Mouse (Mus musculus) MEL (cell line): ENCODE measurements around the gene Egfl7. TPM values are rescaled to one million over a fixed set of nuclear protein-coding genes. Genes with fewer than 3 reads are reported as not detected.
A peak's percentile ranks its signal among the peaks of the same experiment; 100 is the strongest.

Experiments used
- DNase-seq: peaks from one replicate; pipeline ENCODE4 v3.0.0; 2011; ENCODE audit warnings: low read depth, low spot score
- H3K27ac ChIP-seq: 2 replicates; pipeline ENCODE4 v1.5.1; 2012; ENCODE audit warnings: low read depth, mild to moderate bottlenecking, control low read depth, low read length, moderate library complexity; ENCODE audit not compliant: control insufficient read depth
- H3K27me3 ChIP-seq, 2 experiments: fragments of 150-350 bp in 1 of 2; sonication (generic) in 1 of 2; 2 replicates each; pipeline ENCODE4 v1.6.1; 2012; ENCODE audit warnings: low read length in 2 of 2, mild to moderate bottlenecking in 2 of 2, improper control_type of control experiment in 1 of 2, moderate library complexity in 1 of 2; ENCODE audit not compliant: insufficient read depth in 2 of 2, control insufficient read depth in 1 of 2
- H3K36me3 ChIP-seq, 2 experiments: 2 replicates each; pipeline ENCODE4 v1.6.1; 2012 to 2014; ENCODE audit warnings: low read length in 2 of 2, improper control_type of control experiment in 1 of 2, inconsistent platforms in 1 of 2, mild to moderate bottlenecking in 1 of 2; ENCODE audit not compliant: insufficient read depth in 2 of 2, control insufficient read depth in 1 of 2
- H3K4me1 ChIP-seq, 2 experiments: fragments of 150-350 bp in 1 of 2; sonication (generic) in 1 of 2; 2 replicates each; pipeline ENCODE4 v1.6.1; 2012; ENCODE audit warnings: low read length in 2 of 2, improper control_type of control experiment in 1 of 2, mild to moderate bottlenecking in 1 of 2; ENCODE audit not compliant: insufficient read depth in 2 of 2, control insufficient read depth in 1 of 2
- H3K4me3 ChIP-seq, 2 experiments: fragments of 150-350 bp in 1 of 2; sonication (generic) in 1 of 2; 2 replicates each; pipeline ENCODE4 v1.5.1; 2012; ENCODE audit warnings: low read depth in 2 of 2, low read length in 2 of 2, mild to moderate bottlenecking in 2 of 2, moderate library complexity in 2 of 2, control low read depth in 1 of 2, improper control_type of control experiment in 1 of 2; ENCODE audit not compliant: control insufficient read depth in 1 of 2, insufficient read depth in 1 of 2
- H3K79me2 ChIP-seq: 2 replicates; pipeline ENCODE4 v1.6.1; 2012; ENCODE audit warnings: mild to moderate bottlenecking, low read length, moderate library complexity; ENCODE audit not compliant: control insufficient read depth, poor library complexity, insufficient read depth
- H3K9ac ChIP-seq: 2 replicates; pipeline ENCODE4 v1.6.1; 2012; ENCODE audit warnings: low read depth, mild to moderate bottlenecking, control low read depth, low read length, moderate library complexity; ENCODE audit not compliant: control insufficient read depth, poor library complexity, severe bottlenecking
- H3K9me3 ChIP-seq: fragments of 150-350 bp; sonication (generic); replicated peaks from 2 replicates; pipeline ENCODE4 v1.6.1; 2012; ENCODE audit warnings: mild to moderate bottlenecking, low read length, improper control_type of control experiment, moderate library complexity; ENCODE audit not compliant: insufficient read depth
- CHD2 ChIP-seq: IDR thresholded peaks from 2 replicates; pipeline ENCODE4 v1.6.1; 2011; ENCODE audit warnings: low read length, improper control_type of control experiment
- E2F4 ChIP-seq: IDR thresholded peaks from 2 replicates; pipeline ENCODE4 v1.6.1; 2011; ENCODE audit warnings: low read depth, low read length, improper control_type of control experiment, borderline replicate concordance
- EP300 ChIP-seq, 2 experiments: IDR thresholded peaks; 2 replicates each; pipeline ENCODE4 v1.6.1; 2011; ENCODE audit warnings: improper control_type of control experiment in 2 of 2, low read length in 2 of 2, low read depth in 1 of 2, mild to moderate bottlenecking in 1 of 2
- GATA1 ChIP-seq: IDR thresholded peaks from 2 replicates; pipeline ENCODE4 v1.6.1; 2011; ENCODE audit warnings: low read depth, low read length, improper control_type of control experiment
- HCFC1 ChIP-seq: IDR thresholded peaks from 2 replicates; pipeline ENCODE4 v1.6.1; 2012; ENCODE audit warnings: low read depth, mild to moderate bottlenecking, inconsistent platforms, low read length, improper control_type of control experiment, moderate library complexity
- MAZ ChIP-seq: IDR thresholded peaks from 2 replicates; pipeline ENCODE4 v1.6.1; 2012; ENCODE audit warnings: low read depth, mild to moderate bottlenecking, inconsistent platforms, low read length, improper control_type of control experiment
- MEF2A ChIP-seq: IDR thresholded peaks from 2 replicates; pipeline ENCODE4 v1.6.1; 2014; ENCODE audit warnings: low read depth, mild to moderate bottlenecking, inconsistent platforms, low read length, improper control_type of control experiment; ENCODE audit not compliant: poor library complexity, insufficient replicate concordance, severe bottlenecking; ENCODE audit errors: extremely low read depth
- MXI1 ChIP-seq: IDR thresholded peaks from 2 replicates; pipeline ENCODE4 v1.6.1; 2011; ENCODE audit warnings: mild to moderate bottlenecking, low read depth, low read length, improper control_type of control experiment
- MYC ChIP-seq: IDR thresholded peaks from 2 replicates; pipeline ENCODE4 v1.6.1; 2011; ENCODE audit warnings: low read depth, mild to moderate bottlenecking, low read length, improper control_type of control experiment, moderate library complexity
- POLR2AphosphoS2 ChIP-seq: IDR thresholded peaks from 2 replicates; pipeline ENCODE4 v1.6.1; 2011; ENCODE audit warnings: low read length, improper control_type of control experiment
- POLR2AphosphoS5 ChIP-seq: IDR thresholded peaks from 2 replicates; pipeline ENCODE4 v1.6.1; 2012; ENCODE audit warnings: low read depth, borderline replicate concordance, mild to moderate bottlenecking, inconsistent platforms, low read length, moderate library complexity, mixed read lengths
- RCOR1 ChIP-seq: IDR thresholded peaks from 2 replicates; pipeline ENCODE4 v1.6.1; 2012; ENCODE audit warnings: low read depth, mild to moderate bottlenecking, inconsistent platforms, low read length, improper control_type of control experiment
- SIN3A ChIP-seq: IDR thresholded peaks from 2 replicates; pipeline ENCODE4 v1.6.1; 2012; ENCODE audit warnings: low read length, improper control_type of control experiment, inconsistent platforms
- SMC3 ChIP-seq: IDR thresholded peaks from 2 replicates; pipeline ENCODE4 v1.6.1; 2011; ENCODE audit warnings: low read depth, low read length, improper control_type of control experiment
- TAL1 ChIP-seq: IDR thresholded peaks from 2 replicates; pipeline ENCODE4 v1.6.1; 2012; ENCODE audit warnings: mild to moderate bottlenecking, inconsistent platforms, low read length, moderate library complexity, mixed read lengths
- TCF12 ChIP-seq: IDR thresholded peaks from 2 replicates; pipeline ENCODE4 v1.6.1; 2014; ENCODE audit warnings: low read depth, mild to moderate bottlenecking, inconsistent platforms, low read length, improper control_type of control experiment, moderate library complexity
- ZKSCAN1 ChIP-seq: IDR thresholded peaks from 2 replicates; pipeline ENCODE4 v1.6.1; 2012; ENCODE audit warnings: low read depth, mild to moderate bottlenecking, inconsistent platforms, low read length, improper control_type of control experiment, moderate library complexity
- ZMIZ1 ChIP-seq: IDR thresholded peaks from 2 replicates; pipeline ENCODE4 v1.6.1; 2012; ENCODE audit warnings: low read depth, mild to moderate bottlenecking, inconsistent platforms, low read length, improper control_type of control experiment, moderate library complexity
- ZNF384 ChIP-seq: IDR thresholded peaks from 2 replicates; pipeline ENCODE4 v1.6.1; 2012; ENCODE audit warnings: low read depth, mild to moderate bottlenecking, inconsistent platforms, low read length, improper control_type of control experiment
- polyA plus RNA-seq, 2 experiments: library from polyadenylated mRNA; stranded (reverse) in 1 of 2; unstranded in 1 of 2; fragments of >175 nt in 1 of 2; fragments of >200 nt in 1 of 2; gene quantifications; 2 replicates each; pipeline versions ENCODE4 v1.2.1 to v1.2.4; 2012; ENCODE audit warnings: low replicate concordance in 2 of 2, low read depth in 1 of 2; ENCODE audit not compliant: insufficient read length in 2 of 2, insufficient read depth in 1 of 2, missing spikeins in 1 of 2
- total RNA-seq: library from RNA; depleted of rRNA; stranded (reverse); fragments of 300-350 nt; gene quantifications from 2 replicates; pipeline ENCODE4 v1.2.3, GENCODE M21; 2012

Gene Egfl7
- total and polyA plus RNA-seq, 3 experiments = 73.9 to 125 TPM; not detected in 1

DNA sequence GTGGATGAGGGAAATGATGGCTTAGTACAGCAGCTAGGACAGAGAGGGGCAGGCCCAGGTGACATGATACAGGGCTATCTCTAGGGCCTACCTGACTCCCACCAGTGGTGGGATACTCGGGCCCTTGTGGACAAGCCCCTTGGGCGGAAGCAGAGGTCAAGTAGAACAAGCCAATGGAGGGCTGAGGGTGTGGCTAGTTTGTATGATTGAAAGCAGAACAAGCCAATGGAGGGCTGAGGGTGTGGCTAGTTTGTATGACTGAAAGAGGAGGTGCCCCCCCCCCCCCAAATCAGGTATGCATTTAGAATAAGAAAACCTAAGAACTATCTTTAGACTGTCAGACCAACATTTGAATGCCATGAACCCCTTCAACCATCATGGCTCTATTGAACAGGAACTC is 2.4 kb downstream of the Egfl7 start:
- peak; percentile 63 for DNase-seq
- no peak overlapping the region for H3K27ac ChIP-seq

DNA sequence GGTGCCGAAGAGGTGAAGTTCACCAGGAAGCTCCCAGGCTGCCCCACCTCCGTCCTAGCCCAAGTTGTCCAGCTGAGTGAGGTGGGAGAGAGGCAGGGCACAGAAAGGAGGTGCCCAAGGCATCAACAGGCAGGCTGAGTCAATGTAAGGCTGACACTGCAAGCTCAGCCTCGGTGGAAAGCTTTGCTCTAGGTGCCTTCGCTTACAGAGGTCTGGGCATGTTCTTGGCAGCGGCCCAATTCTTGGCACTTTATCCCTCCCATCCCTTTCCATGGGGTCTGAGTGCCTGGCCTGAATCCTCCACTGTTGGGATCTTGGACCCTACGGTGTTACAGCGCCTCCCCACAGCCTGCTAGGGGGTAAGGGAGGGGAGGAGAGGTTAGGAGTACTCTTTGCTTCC is 2.9 kb downstream of the Egfl7 start:
- DNase-seq = no peak
- H3K4me3 ChIP-seq = no peak overlapping the region
- no peaks in the 10 kb centered on the region; the same call in 1 of the 2 replicates for H3K79me2 ChIP-seq
- H3K36me3 ChIP-seq = peaks cover 0 to 12% of the 10 kb centered on the region in 2 experiments; a peak in 2 of 4 replicates
- peaks cover 4 to 27% of the 10 kb centered on the region in 2 experiments; a peak in 3 of 4 replicates for H3K4me1 ChIP-seq
- H3K9ac ChIP-seq = no peak overlapping the region
- H3K27ac ChIP-seq = no peak overlapping the region
- TF ChIP-seq HCFC1 (no peak), SIN3A (no peak), SMC3 (no peak), ZNF384 (no peak), MEF2A (no peak)
- TF ChIP-seq, all 39 proteins: peak for 0
- no peaks in the 10 kb centered on the region for H3K27me3 ChIP-seq
- H3K9me3 ChIP-seq = no peaks in the 10 kb centered on the region

More for the DNA sequence above, 2.4 kb downstream of the Egfl7 start:
- H3K4me3 ChIP-seq = peak overlapping the region; percentile 39 to 52; a peak in 3 of 4 replicates
- TF ChIP-seq POLR2AphosphoS5 (no peak), CHD2 (peak; percentile 29; the same call in 1 of the 2 replicates)
- H3K27me3 ChIP-seq = no peaks in the 10 kb centered on the region
- peak overlapping the region; percentile 15; the same call in 1 of the 2 replicates for H3K9ac ChIP-seq
- no peaks in the 10 kb centered on the region; the same call in 1 of the 2 replicates for H3K79me2 ChIP-seq
- peaks cover 0 to 6% of the 10 kb centered on the region in 2 experiments; a peak in 2 of 4 replicates for H3K36me3 ChIP-seq
- no peaks in the 10 kb centered on the region for H3K9me3 ChIP-seq
- peaks cover 4 to 26% of the 10 kb centered on the region in 2 experiments; a peak in 3 of 4 replicates for H3K4me1 ChIP-seq

DNA sequence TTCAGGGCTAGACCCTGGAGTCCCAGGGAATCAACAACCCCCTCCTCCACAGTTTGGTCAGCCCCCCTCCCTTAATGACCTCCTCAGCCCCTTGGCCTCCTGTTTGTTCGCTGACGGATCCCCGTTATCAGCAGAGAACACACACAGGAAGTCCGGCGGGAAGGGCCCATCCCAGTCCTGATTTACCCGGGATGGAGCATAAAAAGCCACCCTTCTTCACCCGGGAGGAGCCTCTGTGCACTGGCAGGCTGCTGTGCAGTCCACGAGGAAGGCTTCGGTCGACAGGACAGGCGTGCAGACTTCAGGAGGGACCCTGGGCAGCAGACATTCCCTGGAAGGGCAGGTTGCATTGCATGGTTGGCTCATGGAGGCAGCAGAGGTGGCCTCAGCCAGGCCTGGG is 3.8 kb downstream of the Egfl7 start:
- Histone ChIP-seq H3K9ac (no peak overlapping the region), H3K36me3 (peaks cover 0 to 12% of the 10 kb centered on the region in 2 experiments; a peak in 2 of 4 replicates), H3K9me3 (no peaks in the 10 kb centered on the region), H3K79me2 (no peaks in the 10 kb centered on the region; the same call in 1 of the 2 replicates), H3K4me3 (no peak overlapping the region), H3K4me1 (peaks cover 4 to 23% of the 10 kb centered on the region in 2 experiments; a peak in 3 of 4 replicates), H3K27ac (no peak overlapping the region), H3K27me3 (no peaks in the 10 kb centered on the region)
- no peak for DNase-seq
- TF ChIP-seq MXI1 (peak; percentile 24; the same call in 1 of the 2 replicates), ZKSCAN1 (no peak), ZMIZ1 (0 out of 2 replicates have a peak, but pooled peaks have one; percentile 48), GATA1 (0 out of 2 replicates have a peak, but pooled peaks have one; percentile 10), RCOR1 (peak; percentile 73), POLR2AphosphoS2 (no peak), E2F4 (no peak), EP300 (IDR thresholded peaks at IDR 0.05; ENCODE audit: low read depth in 1 of 2, low read length in 2 of 2) (peak; percentile 40 to 56; a peak in 3 of 4 replicates), MYC (no peak), MAZ (peak; percentile 48; the same call in 1 of the 2 replicates), TCF12 (peak; percentile 51), TAL1 (peak; percentile 52)
